Mouse (Mus musculus) ES-E14 (cell line): ENCODE measurements around the gene Mtor.

Experiments
- CHD2 ChIP-seq: IDR thresholded peaks from 2 replicates; pipeline ENCODE4 v1.6.1; 2014; ENCODE audit warnings: mild to moderate bottlenecking, low read depth, low read length, inconsistent platforms
- HCFC1 ChIP-seq: IDR thresholded peaks from 2 replicates; pipeline ENCODE4 v1.6.1; 2012; ENCODE audit warnings: low read length, inconsistent platforms, borderline replicate concordance; ENCODE audit not compliant: insufficient read depth

DNA sequence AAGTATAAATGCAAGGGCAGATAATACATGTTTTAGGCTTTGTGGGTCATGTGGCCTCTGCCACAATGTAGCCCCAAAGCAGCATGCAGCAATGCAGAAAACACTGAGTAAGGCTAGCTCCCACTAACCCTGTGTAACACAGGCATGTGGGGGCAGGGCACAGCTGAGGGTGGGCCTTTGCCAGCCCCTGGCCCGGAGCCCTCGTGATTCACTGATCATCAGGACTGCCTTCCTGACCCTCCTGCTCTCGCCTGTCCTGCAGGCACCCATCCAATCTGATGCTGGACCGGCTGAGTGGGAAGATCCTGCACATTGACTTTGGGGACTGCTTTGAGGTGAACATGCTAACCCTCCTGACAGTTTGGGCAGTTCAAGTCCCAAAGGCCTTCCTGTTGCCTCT, 100.7 kb downstream of the Mtor start:
- TF ChIP-seq HCFC1 = no peak
- TF ChIP-seq CHD2 = no peak
